Mouse (Mus musculus) liver, embryonic 14.5 days (tissue): ENCODE results near the gene Gm29776. TPM values are rescaled to one million over a fixed set of nuclear protein-coding genes. Genes with fewer than 3 reads are reported as not detected.

Experiments
- ATAC-seq: fragments of 200-750 bp; cut with Nextera tagmentation; 2 replicates; pipeline ENCODE4 v1.8.0; 2017; ENCODE audit warnings: moderate number of reproducible peaks, mild to moderate bottlenecking, moderate library complexity; ENCODE audit not compliant: insufficient read depth
- DNase-seq, 3 experiments: peaks; one replicate each; pipeline ENCODE4 v3.0.0-alpha.2; 2012 to 2013; ENCODE audit warnings: low read depth in 3 of 3, low spot score in 3 of 3
- H3K27ac ChIP-seq: fragments of 300-500 bp; sonication (generic); 2 replicates; pipeline ENCODE4 v1.5.1; 2014; ENCODE audit warnings: moderate library complexity, mild to moderate bottlenecking, control low read depth, inconsistent platforms
- H3K27me3 ChIP-seq: fragments of 300-500 bp; sonication (generic); 2 replicates; pipeline ENCODE4 v1.6.1; 2014; ENCODE audit warnings: mild to moderate bottlenecking, low read length, moderate library complexity; ENCODE audit not compliant: control insufficient read depth, insufficient read depth
- H3K36me3 ChIP-seq: fragments of 300-500 bp; sonication (generic); replicated peaks from 2 replicates; pipeline ENCODE4 v1.6.1; 2014; ENCODE audit warnings: low read depth; ENCODE audit not compliant: control insufficient read depth, insufficient read depth
- H3K4me1 ChIP-seq, 2 experiments: fragments of 200-500 bp in 1 of 2; fragments of 300-500 bp in 1 of 2; sonication (generic) in 1 of 2; replicated peaks; 2 replicates each; pipeline ENCODE4 v1.6.1; 2012 to 2014; ENCODE audit warnings: antibody characterized with exemption in 1 of 2, inconsistent platforms in 1 of 2, low read length in 1 of 2; ENCODE audit not compliant: control insufficient read depth in 2 of 2, insufficient read depth in 2 of 2
- H3K4me2 ChIP-seq: fragments of 300-500 bp; sonication (generic); 2 replicates; pipeline ENCODE4 v1.6.1; 2014; ENCODE audit warnings: low read depth, mild to moderate bottlenecking, control low read depth, moderate library complexity
- H3K4me3 ChIP-seq, 2 experiments: fragments of 200-500 bp in 1 of 2; fragments of 300-500 bp in 1 of 2; sonication (generic) in 1 of 2; 2 replicates each; pipeline ENCODE4 v1.5.1; 2012 to 2014; ENCODE audit warnings: low read depth in 2 of 2, low read length in 2 of 2, mild to moderate bottlenecking in 2 of 2, control low read depth in 1 of 2, inconsistent platforms in 1 of 2, moderate library complexity in 1 of 2; ENCODE audit not compliant: insufficient read depth in 1 of 2
- H3K9ac ChIP-seq: fragments of 300-500 bp; sonication (generic); replicated peaks from 2 replicates; pipeline ENCODE4 v1.6.1; 2014; ENCODE audit warnings: mild to moderate bottlenecking, control low read depth, moderate library complexity
- H3K9me3 ChIP-seq: fragments of 300-500 bp; sonication (generic); 2 replicates; pipeline ENCODE4 v1.6.1; 2016; ENCODE audit warnings: low read length, mixed read lengths; ENCODE audit not compliant: control insufficient read depth
- CTCF ChIP-seq: IDR thresholded peaks from 2 replicates; pipeline ENCODE4 v1.5.1; 2016; ENCODE audit warnings: antibody characterized with exemption, low read depth, control low read depth
- EP300 ChIP-seq: IDR thresholded peaks from 2 replicates; pipeline ENCODE4 v1.6.1; 2016; ENCODE audit warnings: antibody characterized with exemption, low read depth
- WGBS: fragments of 180-500 bp; shearing (Covaris S2); extraction: QIAGEN DNeasy Blood & Tissue Kit; methylation state at CpG from one replicate; pipeline ENCODE4 v1.1.7; 2014; ENCODE audit not compliant: insufficient replicate concordance; 5-methylcytosine and 5-hydroxymethylcytosine counted together
- polyA plus RNA-seq, 2 experiments: library from polyadenylated mRNA; depleted of rRNA in 1 of 2; stranded (reverse) in 1 of 2; unstranded in 1 of 2; fragments of >200 nt; fragmentation: Nextera tagmentation in 1 of 2; extraction: Ambion mirVana in 1 of 2; gene quantifications; 2 replicates each; pipeline versions ENCODE4 v1.2.1 to v1.2.3; 2012 to 2014

Gene Gm29776
- polyA plus RNA-seq, 2 experiments = 0.03 to 0.06 TPM

DNA sequence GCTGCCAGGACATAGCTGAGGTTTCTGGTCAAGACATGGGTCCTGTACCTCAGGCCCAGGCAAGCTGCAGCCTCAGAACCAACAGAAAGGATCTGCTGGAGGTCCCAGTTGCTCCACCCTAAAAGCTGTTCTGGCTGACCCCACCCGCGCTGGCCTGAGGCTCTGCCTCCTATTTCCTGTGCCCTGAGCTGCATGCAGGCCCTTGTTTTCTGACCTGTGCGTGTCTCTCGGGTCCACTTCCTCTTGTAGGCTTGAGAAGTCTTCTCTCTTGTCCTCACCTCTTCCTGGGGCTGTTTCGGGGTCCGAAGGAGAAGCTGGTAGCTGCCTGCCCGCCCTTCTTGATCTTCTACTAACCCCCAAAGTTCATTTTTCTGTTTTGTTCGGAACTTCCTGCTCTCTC is 14.2 kb upstream of the Gm29776 start:
- WGBS = 19% methylated on average over 8 of the region's 8 CpGs
- no peak overlapping the region for H3K4me2 ChIP-seq

DNA sequence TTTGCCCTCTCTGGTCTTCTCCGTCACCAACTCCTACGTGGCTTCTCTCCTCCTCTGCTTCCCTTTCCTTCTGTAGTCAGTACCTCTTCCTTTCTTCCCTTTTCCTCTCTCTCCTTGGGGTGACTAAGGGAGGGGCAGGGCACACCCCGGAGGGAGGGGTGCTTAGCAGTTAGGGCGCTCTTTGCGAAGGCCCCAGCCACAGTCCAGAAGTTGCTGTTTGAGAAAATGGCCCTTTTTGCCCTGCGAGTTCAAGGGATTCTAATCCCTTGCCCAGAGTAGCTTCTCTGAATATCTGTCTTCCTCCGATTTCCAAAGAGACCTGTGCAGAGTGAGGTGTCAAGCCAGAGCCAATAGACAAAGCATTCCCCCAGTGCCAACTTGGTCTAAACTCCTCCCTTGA is 13.4 kb upstream of the Gm29776 start, which contains the start of gene Cebpe:
Cebpe (minus strand) TSS at position 101 of the 400 bp plus-strand sequence.
- Histone ChIP-seq H3K9ac (no peak within 1 kb of the TSS; the same call in 1 of the 2 replicates), H3K36me3 (no peaks in the 10 kb centered on the region), H3K9me3 (no peaks in the 10 kb centered on the region), H3K27me3 (peaks cover 16% of the 10 kb centered on the region), H3K4me3 (no peak within 1 kb of the TSS; a peak in 1 of 4 replicates), H3K27ac (no peak within 1 kb of the TSS; the same call in 1 of the 2 replicates), H3K4me2 (no peak within 1 kb of the TSS), H3K4me1 (peaks cover 0 to 11% of the 10 kb centered on the region in 2 experiments; a peak in 1 of 4 replicates)
- no peak for ATAC-seq
- TF ChIP-seq EP300 (no peak), CTCF (no peak)
- DNase-seq = no peak
- WGBS = 59% methylated on average over 7 of the region's 7 CpGs

More for the DNA sequence above, 14.2 kb upstream of the Gm29776 start:
- TF ChIP-seq EP300 (no peak), CTCF (no peak)
- Histone ChIP-seq H3K9ac (no peak overlapping the region; the same call in 1 of the 2 replicates), H3K9me3 (no peaks in the 10 kb centered on the region), H3K27ac (no peak overlapping the region; the same call in 1 of the 2 replicates), H3K4me1 (peaks cover 0 to 11% of the 10 kb centered on the region in 2 experiments; a peak in 1 of 4 replicates), H3K4me3 (no peak overlapping the region), H3K36me3 (no peaks in the 10 kb centered on the region), H3K27me3 (peaks cover 8% of the 10 kb centered on the region)
- DNase-seq (no peak), ATAC-seq (0 out of 2 replicates have a peak, but pooled peaks have one; percentile 6)

DNA sequence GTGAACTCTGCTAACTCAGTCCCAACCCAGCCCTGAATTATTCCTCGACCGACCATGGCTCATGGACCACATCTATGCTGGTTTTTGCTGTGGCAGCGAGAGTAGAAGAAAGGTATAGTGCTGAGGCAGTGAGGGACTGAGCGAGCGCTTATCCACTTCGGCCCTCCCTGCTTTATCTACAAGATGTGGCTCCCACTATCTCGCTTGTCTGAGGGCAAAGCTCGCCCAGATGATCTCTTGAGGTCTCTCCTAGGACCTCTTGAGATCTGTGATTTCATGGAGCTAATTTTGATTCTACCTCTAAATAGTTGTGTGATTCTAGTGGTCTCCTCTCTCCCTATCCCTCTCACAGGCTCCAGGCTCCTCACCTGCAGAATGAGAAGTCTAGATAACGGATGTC is 10.4 kb upstream of the Gm29776 start:
- Histone ChIP-seq H3K27me3 (peaks cover 19% of the 10 kb centered on the region), H3K9me3 (no peaks in the 10 kb centered on the region), H3K4me2 (no peak overlapping the region), H3K27ac (no peak overlapping the region), H3K4me1 (peaks cover 21 to 24% of the 10 kb centered on the region in 2 experiments), H3K4me3 (no peak overlapping the region), H3K9ac (no peak overlapping the region), H3K36me3 (no peaks in the 10 kb centered on the region)
- WGBS = 24% methylated on average over 9 of the region's 9 CpGs
- no peak for DNase-seq
- TF ChIP-seq EP300 (no peak), CTCF (no peak)
- ATAC-seq = no peak

DNA sequence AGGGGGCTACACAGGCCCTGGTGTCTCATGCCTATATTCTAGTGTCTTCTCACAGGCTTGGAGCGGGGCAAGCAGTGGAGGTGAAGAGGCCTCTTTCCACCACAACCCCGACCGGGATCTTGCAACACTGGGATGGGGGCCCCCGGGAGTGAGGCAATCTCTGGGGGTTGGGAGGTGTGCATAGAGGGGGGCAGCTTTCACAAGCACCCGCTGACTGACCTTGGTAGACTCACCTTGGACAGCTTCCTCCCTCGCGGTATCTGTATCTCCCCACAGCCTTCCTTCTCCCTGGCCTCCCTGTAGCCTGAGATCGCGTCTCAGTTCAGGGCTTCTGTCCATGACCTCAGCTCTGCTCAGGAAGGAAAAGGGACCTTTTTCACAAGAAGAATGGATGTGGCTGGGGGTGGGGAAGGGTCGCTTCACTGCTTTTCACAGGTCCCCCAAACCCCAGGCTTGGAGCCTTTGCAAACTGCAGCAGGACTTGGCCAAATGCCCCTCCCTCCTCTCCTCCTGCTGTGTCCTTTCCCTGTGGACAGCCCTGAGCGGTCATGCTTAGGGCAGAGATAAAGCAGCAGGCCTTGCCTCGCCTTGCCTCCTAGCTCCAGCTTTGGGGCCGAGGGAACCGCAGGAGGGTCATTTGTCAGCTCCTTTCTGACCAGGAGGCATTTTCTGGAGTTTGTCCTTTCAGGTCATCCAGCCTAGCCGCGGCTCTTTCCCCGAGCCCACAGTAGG is 8.1 kb upstream of the Gm29776 start:
- H3K27me3 ChIP-seq = peaks cover 35% of the 10 kb centered on the region
- no peak for ATAC-seq
- no peak overlapping the region for H3K4me3 ChIP-seq
- TF ChIP-seq CTCF (no peak), EP300 (no peak)
- WGBS = 19% methylated on average over 17 of the region's 17 CpGs
- H3K9me3 ChIP-seq = no peaks in the 10 kb centered on the region
- peaks cover 21 to 22% of the 10 kb centered on the region in 2 experiments for H3K4me1 ChIP-seq
- no peaks in the 10 kb centered on the region for H3K36me3 ChIP-seq
- no peak for DNase-seq
- H3K9ac ChIP-seq = no peak overlapping the region
- H3K4me2 ChIP-seq = peak overlapping the region; percentile 36
- no peak overlapping the region; the same call in 1 of the 2 replicates for H3K27ac ChIP-seq

DNA sequence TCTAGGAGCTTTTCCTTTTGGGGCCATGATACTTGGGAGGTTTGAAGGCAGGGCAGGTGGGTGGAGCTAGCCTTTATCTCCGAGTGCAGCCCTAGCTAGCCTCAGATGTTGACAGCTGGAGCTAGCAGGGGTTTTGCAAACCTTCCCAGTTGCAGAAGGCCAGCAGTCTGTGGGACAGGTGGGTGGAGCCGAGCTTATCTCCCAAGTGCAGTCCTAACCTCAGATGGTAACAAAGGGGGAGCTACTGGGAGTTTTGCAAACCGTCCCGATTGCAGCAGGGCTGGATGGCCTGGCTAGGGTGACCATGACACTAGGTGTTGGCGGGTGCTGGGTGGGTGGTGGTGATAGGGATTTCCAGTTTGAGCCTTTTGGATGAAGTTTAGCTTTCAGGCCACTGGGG is 7.2 kb upstream of the Gm29776 start:
- Histone ChIP-seq H3K27me3 (peaks cover 35% of the 10 kb centered on the region), H3K27ac (no peak overlapping the region), H3K4me3 (no peak overlapping the region), H3K9ac (no peak overlapping the region), H3K4me2 (peak overlapping the region; percentile 36), H3K36me3 (no peaks in the 10 kb centered on the region), H3K4me1 (peaks cover 21 to 22% of the 10 kb centered on the region in 2 experiments), H3K9me3 (no peaks in the 10 kb centered on the region)
- peak; percentile 89 to 96 (median 94) for DNase-seq
- TF ChIP-seq EP300 (peak; percentile 89), CTCF (peak; percentile 31)
- peak; percentile 95 for ATAC-seq
- WGBS = 0% methylated on average over 5 of the region's 5 CpGs
